Mouse (Mus musculus) cerebellum, postnatal 36 days (tissue): ENCODE results near the gene Snx4.

Experiments used
- DNase-seq, 2 experiments: peaks; one replicate each; pipeline ENCODE4 v3.0.0; 2021 to 2022; ENCODE audit warnings: mixed read lengths in 2 of 2

The Snx4 gene

DNA sequence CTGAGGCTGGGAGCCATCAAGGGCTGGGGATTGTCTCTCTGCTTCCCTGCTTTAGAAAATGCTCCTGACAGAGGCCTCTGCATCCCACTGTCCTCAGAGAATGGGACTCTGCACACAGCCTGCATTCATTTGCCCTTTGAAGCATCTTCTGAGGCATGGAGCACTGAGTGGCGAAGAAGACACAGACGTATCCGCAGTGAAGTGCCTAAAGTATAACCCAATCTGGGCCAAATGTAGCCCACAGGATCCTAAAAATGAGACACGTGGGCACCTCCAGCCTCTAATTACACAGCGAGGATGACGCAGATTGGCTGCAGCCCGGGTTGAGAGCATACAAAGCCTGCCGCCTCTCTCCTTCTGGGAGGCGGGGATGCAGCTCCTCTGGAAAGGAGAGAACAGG is 93.1 kb downstream of the Snx4 start:
- no peak for DNase-seq

DNA sequence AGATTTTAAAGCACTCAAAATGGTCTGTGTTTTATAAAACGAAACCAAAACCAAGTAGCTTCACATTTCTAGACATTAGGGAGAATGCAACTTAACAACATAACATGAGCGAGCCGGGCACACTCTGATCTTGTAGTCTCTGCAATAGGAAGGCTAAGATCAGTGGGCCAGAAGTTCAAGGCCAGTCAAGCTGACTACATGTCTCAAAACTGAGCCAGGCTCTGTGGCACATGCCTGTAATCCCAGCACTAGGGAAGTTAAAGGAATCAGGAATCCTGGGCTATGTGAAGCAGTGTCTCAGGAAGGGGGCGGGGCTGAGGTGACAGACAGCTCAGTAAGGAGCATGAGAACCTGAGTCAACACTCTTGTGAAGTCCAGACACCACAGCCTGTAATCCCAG is 93.6 kb downstream of the Snx4 start:
- DNase-seq: no peak

DNA sequence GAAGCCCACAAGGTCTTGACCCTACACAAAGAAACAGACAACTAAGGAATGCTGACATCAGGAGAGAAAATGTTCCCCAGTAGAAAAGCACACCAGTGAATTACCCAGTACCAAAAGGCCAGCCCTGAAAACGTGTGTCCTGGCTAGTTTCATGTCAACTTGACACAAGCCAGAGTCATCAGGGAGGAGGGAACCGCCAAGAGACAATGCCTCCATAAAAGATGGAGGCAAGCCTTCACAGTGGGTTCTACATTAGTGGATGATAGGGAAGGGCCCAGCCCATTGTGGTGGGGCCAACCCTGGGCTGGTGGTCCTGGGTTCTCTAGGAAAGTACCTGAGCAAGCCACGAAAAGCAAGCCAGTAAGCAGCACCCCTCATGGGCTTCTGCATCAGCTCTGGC is 95.1 kb downstream of the Snx4 start:
- DNase-seq: no peak

DNA sequence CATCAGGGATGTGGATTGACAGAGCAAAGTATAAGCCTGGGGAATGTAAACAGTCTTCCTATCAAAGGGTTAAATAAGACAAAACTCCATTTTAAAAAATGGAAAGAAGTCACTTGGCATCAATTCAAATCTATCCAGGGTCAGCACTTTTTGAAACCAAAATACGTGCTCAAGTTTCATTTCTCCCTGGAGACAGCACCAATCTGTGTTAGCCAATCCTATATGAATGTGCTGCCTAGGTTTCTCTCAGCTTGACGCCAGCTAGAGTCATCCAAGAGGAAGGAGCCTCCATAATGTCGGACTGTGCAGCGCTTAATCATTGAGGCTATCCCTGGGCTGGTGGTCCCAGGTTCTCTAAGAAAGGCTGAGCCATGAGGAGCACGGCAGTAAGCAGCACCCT is 95.9 kb downstream of the Snx4 start:
- no peak for DNase-seq
